Mouse (Mus musculus): ENCODE data around the gene Fntb.

Fntb gene

DNA sequence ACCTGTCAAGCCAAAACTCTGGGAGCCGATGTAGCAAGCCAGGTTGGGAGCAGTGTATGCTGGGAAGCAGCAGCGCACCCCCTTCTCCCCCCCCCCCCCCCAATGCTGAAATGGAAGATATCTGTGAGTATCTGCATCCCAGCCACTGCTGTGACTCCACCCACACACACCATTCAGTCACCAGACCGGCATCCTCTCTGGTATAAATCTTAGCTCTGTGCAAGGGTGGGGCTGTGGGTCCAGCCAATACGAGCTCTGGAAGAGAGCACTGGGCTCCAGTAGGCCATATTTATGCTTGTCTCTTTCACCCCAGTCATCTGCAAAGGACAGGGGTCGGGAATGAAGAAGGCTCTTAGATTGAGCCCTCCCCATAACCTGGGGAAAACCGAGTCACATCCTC, 155.0 kb downstream of the Fntb start:
- DNase-seq (ENCODE audit: low spot score in 2 of 2) = no peak

DNA sequence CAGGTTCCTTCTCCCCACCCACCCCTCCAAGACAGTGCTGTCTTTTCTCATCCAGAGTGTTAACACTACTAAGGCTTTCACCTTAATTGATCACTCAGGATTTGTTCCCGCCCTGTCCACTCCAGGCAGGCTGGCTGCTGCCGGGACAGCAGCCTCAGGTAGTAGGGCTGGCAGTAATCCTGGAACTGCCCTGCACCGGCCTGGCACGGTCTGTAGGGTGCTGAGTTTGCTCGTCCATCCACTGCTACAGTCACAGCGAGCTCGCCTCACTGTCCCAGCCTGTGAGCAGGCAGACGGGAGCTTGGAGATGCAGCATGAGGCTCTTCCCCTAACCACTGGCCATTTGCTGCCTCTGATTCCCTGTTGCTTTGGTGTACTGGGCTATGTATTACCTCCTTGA, 155.6 kb downstream of the Fntb start:
- no peak for DNase-seq (ENCODE audit: low spot score in 2 of 2)

DNA sequence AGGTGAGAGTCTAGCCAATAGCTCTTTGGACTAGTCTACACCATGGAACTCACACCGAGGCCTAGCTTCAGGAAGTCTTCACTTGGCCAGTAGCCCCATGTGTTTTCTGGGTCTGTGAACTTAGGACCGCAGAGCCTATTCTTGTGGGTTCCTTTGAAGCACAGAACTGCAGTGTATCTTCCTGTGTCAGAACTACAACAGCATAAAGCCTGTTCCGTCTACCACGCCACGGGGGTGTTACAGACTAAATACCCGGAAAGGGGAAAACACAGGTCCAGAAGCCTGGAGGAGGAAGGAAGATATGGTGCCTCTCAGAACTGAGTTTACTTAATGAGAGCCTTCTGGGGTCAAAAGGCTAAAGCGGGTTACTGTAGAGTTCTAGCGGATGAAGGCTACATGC, 157.7 kb downstream of the Fntb start:
- peak in 1 of 2 experiments; percentile 10 for DNase-seq (ENCODE audit: low spot score in 2 of 2)

DNA sequence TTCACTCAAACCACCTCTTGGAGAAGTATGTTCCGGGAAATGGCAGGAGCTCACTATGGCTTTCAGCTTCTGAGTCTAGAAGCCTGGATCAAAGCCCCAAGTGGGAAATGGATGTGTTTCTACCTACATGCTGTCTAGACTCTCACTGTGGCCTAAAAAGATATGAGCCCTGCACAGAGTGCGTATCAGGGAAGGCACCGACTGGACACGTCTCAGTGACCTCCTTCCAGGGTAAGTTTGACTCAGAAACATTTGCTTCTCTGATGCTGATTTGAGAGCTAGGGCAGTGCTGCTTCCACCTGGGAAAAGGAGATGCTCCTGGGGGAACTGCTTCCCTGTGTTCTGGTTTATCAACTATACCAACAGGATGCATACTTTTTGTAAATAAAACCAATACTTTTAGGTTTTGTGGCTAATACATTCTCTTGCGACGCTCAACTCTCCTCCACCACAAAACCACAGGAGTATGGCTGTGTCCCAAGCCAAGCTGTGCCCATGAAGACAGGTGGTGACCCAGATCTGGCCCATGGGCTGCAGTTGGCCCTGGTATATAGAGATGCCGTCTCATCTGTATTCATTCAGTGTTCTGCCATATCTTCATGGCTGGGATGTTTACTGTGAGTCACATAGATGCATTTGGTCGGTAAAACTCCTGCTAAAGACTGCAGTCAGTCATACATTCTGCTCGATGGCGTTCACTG, 159.7 kb downstream of the Fntb start:
- DNase-seq (ENCODE audit: low spot score in 2 of 2) = no peak

DNA sequence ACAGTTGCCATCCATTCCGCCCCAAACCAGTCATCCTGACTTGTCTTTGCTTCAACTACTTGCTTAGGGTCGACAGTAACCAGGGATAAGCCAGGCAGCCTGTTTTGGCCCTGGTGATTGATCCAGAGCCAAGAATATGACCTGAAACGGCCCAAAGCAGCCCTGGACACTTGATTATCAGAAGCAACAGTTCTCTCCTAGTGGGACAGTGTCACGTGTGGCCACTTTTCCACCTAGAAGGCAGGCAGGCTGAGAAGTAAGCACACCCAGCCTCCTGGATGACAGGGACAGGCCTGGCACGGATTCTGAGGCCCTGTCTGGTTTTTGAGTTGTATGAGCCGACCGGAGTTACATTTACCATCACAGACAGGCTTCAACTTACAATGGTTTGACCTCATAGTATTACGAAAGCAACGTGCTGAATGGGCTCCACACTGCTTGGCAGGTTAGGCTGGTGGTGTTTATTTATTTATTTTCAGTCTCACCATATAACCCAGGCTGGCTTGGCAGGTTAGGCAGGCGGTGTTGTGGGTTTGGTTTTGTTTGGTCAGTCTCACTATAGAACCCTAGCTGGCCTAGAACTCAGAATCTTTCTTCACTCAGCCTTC, 161.1 kb downstream of the Fntb start:
- no peak for DNase-seq (ENCODE audit: low spot score in 2 of 2)

DNA sequence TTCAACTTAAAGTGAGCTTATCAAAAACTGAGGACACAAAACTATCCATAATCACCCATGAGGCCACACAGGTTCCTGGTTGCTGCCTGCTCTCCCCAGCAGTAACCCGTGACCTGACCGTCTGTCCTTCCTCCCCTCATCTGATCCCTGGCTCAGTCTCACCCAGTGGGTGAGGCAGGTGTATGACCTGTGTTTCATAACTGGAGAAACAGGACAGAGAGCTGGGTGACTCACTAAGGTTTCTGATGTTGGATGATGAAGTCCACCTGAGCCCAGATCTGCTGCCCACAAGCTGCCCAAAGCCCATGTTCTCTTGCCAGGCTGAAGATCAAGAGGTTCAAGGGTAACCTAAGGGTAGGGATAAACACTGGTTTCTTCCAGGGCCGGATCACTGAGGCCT, 161.6 kb downstream of the Fntb start:
- DNase-seq (ENCODE audit: low spot score in 2 of 2) = no peak

DNA sequence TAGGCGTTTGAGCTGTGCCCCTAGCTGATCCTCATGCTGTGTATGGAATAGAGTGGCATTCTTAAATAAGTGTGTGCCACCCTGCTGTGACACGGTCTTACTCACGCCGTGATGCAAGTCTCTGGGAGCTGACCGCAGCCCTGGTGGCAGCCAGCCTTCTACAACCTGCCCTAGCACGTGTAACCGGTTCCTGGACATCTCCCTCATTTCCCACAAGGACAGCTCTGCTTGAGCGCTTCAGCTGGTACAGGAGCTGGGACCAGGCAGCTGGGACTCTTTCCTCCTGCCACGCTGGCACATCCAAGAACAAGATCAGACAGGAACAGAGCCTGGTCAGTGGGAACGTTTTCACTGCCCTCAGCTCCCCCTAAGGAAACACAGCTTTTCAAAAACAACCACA, 162.2 kb downstream of the Fntb start:
- no peak for DNase-seq (ENCODE audit: low spot score in 2 of 2)

DNA sequence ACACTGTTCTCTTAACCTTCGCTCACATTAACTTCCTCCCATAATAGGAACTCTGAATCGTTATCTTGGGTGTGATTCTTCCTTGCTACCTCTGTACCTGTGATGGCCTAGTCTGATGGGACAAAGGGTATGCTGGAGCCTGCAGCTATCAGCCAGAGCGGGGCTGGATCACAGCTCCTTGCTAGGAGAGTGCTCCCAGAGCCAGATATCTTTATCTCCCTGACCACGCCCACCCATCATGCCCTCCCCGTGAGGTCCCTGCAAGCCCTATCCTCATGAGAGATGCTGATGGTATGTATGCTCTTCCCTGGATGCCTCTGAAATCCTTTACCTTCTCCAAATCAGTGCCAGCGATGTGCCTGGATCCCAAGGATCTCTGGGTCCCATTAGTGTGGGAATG, 164.8 kb downstream of the Fntb start:
- DNase-seq (ENCODE audit: low spot score in 2 of 2) = peak; percentile 13 to 31

DNA sequence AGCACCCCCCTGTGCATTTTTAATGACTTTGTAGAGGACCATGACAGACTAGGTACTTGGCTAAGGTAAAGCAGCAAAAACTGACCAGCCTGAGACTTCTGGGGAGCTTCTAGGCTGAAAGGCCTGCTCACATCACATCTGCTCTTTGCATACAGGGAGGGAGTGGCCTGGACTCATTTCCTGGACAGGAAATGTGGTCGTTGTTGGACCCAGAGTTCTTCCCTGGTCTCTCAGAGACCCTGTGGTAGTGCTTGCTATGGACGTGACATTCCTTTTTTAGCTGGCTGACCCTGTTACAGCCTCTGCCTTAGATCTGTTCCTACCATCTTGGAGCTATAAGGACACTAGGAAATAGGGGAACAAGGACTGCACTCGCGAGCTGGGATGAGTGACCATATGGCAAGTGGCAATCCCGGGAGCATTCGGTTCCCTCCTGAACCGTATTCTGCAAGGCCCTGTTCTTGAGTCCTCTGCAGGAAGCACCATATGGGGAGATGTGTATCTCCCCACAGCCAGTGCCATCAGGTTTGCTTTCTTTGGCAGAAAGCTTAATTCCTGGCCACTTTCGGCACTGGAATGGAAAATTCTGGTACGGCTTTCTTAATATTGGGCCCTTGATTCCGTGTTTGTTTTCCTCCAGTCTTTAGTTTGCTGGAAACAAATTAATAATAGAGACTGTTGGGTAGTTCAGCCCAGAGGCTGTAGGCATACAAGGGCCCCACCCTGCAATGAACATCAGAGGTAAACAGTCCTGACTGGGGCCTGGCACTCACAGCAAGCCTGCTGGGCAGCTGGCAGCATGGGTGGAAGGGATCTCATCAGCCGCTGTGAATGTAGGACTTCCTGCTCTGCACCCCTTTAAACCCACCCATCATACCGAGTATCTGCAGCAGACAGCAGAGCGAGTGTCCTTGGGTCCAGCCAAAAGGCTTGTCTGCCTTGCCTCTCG, 166.6 kb downstream of the Fntb start:
- DNase-seq (ENCODE audit: low spot score in 2 of 2) = no peak

DNA sequence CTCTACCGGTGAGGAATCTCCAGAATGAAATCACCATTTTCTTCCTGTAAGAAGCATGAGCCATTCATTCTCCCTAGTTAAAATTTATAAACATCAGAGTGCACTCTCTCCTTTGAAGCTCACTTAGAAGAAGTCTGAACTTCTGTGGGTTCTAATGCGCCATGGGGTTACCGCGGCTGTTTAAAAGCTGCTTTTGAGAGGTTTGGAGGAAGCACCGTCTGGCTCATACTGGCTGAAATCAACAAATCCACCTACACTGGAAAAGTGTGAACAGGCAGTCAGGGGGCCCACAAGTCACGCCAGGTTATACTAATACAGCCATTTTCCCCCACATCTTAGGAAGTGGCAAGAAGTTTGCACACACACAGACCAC, 167.3 kb downstream of the Fntb start:
- DNase-seq (ENCODE audit: low spot score in 2 of 2) = no peak

DNA sequence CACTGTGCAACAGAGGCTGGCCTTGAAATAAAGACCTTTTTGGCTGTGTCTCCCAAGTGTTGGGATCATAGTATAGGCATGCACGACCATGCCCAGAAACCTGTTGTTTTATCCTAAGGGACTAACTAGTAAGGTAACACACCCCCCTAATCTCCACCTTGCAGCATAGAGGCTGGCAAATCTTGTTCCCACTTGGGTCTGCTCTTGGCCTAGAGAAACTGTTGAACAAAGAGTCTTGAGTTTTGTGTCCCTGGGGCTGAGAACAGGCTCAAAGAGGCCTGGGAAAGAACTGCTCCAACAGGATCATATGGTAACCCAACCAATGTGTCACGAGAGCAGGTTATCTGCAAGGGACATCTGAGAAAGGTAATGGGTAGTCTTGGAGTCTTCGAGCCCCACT, 169.0 kb downstream of the Fntb start:
- no peak for DNase-seq (ENCODE audit: low spot score in 2 of 2)

DNA sequence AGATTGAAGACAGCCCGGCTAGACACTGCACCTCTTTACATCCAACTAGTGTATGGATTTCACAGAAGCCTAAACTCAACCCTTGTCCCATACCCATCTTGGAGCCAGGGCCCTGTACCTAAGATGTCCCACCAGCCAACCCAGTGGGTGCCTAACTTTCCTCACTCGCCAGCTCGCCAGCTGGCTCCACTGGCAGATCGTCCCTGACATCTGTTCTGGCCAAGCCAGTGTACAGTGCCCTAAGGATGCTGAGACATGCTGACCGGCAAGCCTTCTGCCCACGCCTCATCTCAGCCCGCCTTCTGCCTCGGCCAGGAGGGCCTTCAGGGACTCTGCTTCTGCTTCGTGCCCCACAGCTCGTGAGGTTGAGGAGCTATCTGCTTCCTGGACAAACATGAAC, 170.8 kb downstream of the Fntb start:
- DNase-seq (ENCODE audit: low spot score in 2 of 2) = no peak

DNA sequence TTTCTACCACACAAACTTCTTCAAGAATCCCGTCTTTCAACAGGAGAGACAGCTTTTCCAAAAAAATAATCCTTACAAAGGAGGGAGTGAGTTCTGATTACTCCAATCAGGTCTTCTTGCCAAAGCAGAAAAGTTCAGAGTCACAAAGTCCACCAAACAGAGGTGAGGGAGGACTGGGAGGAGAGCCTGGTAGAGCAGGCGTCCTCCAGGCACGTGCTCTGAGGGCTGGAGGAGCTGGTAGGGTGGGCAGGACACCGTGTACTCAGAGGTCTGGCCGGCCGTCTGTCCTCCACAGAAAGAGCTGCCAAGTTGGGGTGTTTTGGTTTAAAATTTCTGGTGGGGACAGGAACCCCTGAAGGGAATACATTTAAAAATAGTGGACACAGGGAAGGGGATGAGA, 172.6 kb downstream of the Fntb start:
- DNase-seq (ENCODE audit: low spot score in 2 of 2) = no peak

DNA sequence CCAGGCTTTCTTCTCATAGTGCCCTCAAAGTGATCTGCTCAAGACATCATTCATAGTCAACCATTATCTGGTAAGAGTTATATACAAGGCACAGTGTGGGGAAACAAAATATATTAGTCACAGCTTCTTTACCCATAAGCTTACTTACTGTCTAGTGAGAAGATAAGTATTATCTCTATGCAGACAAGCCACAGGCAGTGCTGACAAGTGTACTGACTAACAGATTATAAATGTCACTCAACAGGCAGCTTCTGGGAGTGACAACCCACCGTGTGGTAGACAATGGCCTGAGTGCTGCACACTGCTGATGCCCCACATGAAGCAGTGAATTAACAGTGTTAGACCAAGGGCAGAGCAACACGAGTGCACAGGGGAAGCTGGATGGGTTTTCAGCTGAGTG, 176.1 kb downstream of the Fntb start:
- no peak for DNase-seq (ENCODE audit: low spot score in 2 of 2)

DNA sequence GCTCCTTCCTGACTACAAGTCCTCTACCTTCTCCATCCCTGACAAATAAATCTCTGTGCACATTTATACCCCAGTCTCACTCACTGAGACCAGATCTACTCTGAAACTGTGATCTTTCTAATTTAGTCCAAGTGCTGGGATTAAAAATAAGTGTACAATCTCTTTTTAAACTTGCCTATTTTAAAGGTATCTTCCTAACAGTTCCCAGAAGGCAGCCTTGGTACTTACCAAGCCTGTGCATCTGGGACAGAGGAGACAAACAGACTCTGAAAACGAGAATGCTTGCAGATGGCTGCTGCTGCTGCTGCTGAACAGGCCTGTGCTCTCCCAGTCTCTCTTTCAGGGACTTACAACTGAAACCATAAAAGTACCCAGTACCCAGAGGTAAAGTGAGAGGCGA, 177.1 kb downstream of the Fntb start:
- no peak for DNase-seq (ENCODE audit: low spot score in 2 of 2)

DNA sequence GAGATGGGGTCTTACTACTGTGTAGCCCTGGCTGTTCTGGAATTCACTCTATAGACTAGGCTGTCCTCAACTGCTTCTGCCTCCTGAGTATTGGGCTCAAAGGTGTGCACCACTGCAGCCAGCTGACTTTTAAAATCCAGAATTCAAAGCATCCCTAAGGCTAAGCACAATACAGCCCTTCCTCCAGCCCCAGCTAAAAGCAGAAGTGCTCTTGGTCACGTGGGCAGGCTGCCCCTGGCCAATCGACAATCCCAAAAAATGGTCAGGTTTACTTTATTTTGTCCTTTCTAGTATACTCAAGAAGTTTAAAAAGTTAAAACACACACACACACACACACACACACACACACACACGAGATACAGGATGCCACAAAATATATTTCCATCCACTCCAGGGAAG, 177.7 kb downstream of the Fntb start:
- DNase-seq (ENCODE audit: low spot score in 2 of 2) = no peak

DNA sequence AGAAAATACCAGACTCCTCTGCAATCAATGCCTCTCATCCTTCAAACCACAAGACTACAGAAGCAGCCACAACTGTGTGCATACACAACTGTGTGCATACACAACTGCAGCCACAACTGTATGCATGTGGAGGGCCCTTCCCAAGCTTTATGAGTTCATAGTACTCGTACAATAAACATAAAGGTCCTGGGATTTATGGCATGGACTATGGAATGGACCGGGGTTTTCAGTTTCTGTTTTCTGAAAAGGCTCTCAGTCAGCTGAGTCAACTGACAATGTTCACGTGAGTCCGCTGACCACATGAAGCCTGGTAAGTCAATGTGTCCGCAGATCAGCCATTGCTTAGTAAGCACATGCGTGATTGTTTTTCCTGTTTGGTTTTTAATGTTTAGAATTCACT, 178.1 kb downstream of the Fntb start:
- DNase-seq (ENCODE audit: low spot score in 2 of 2) = no peak

DNA sequence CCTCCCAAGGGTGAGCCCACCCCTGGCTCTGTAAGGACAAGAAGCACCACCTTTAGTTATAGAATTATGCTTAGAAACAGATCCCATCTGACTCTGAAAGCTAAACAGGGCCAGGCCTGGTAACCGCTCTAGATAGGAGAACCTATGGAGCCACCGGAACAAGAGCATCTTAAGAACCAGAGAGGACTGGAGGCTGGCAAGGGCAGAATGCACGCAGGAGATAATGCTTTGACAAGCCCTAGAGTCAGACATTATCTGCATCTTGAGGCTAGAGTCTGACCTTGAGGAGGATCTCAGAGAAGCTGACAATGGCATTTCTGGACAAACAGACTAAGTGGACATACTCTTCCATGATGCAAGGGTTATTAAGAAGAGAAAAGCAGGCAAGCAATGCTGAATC, 182.1 kb downstream of the Fntb start:
- no peak for DNase-seq (ENCODE audit: low spot score in 2 of 2)

DNA sequence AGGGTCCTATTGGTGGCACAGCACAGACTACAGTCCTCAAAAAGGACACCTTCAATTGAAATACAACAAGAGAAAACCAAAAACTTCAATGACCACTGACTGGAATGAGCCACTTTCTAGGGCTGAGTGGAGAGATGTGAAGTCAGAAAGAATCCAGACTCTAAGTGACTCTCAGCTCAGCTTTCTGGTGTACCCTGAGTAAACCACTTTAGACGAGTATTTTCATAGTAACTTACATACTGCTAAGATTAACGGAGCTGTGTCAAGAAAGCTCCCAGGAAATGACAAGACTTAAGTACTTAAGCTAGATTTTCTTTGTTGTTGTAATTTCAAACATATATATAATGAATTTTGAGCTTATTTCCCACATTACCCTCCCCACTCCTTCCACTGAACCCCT, 182.8 kb downstream of the Fntb start:
- DNase-seq (ENCODE audit: low spot score in 2 of 2) = no peak

DNA sequence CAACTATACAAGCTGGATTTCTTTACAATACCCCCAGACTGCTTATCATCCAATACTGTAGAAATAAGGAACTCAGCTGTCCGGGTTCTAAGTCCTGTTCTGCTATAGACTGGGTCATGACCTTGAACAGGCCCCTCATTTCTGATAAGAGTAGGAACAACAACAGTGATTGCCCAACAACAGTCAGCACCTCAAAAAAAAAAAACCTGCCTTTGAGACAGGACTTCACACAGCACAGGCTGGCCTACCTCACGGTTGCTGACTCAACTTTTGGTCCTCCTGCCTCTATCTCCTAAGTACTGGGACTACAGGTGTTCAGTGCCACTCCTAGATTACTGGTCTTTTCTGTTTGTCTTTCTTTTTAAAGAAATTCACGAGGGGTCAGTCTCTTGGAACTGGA, 183.4 kb downstream of the Fntb start:
- no peak for DNase-seq (ENCODE audit: low spot score in 2 of 2)

DNA sequence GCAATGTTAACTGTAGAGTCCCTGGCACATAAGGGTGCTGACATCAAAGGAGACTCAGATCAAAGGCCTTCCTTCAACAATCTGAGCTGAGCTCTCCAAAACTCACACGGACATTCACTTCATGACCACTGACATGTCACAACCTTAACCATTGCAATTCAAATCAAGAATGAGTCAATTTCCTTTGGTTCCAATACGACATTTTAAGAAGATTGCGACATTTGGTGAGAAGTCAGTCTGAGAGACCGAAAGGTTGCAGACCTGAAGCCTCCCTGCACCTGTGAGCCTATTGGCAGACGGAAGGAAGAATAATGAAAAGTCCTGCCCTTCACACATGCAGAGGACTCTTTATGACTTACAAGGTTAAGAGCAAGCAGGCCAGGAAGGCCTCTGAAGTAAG, 184.9 kb downstream of the Fntb start:
- DNase-seq (ENCODE audit: low spot score in 2 of 2) = no peak

DNA sequence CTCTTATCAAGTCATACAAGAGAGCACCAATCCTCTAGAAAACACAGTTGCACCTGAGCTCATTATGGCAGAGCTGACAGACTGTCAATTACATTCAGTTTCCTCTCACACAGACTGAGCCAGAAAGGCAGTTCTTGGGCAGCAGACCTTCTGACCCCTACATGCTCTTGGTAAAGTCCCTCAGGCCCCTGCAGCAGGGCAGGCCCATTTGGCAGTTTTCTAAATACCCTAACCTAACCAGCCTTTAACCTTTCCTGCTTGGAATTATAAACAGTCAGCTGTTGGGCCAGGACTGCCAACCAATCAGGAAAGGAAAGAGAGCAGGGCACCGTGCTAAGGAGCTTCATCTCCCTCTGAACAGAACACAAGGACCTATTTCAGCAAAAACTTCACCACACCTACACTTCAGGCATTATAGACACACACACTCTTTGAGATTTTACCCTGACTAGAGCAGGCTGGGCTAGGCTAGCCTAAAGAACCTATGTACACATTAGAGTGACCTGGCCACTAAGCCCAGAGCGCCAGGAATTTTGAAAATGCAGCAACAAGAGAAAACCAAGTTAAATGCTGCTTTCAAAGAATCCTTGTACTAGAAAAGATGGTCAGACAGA, 188.5 kb downstream of the Fntb start:
- no peak for DNase-seq (ENCODE audit: low spot score in 2 of 2)
